Mouse (Mus musculus) T-helper 1 cell (primary cell): ENCODE data around the gene Ifit2.

Source experiments
- in situ Hi-C: fragments of 300-600 bp; cut with MboI, MseI; formaldehyde crosslinking; loops from one replicate; pipeline ENCODE4 v1.15.1; 2025; ENCODE audit warnings: high pct_unique_total_duplicates

Ifit2 gene

DNA sequence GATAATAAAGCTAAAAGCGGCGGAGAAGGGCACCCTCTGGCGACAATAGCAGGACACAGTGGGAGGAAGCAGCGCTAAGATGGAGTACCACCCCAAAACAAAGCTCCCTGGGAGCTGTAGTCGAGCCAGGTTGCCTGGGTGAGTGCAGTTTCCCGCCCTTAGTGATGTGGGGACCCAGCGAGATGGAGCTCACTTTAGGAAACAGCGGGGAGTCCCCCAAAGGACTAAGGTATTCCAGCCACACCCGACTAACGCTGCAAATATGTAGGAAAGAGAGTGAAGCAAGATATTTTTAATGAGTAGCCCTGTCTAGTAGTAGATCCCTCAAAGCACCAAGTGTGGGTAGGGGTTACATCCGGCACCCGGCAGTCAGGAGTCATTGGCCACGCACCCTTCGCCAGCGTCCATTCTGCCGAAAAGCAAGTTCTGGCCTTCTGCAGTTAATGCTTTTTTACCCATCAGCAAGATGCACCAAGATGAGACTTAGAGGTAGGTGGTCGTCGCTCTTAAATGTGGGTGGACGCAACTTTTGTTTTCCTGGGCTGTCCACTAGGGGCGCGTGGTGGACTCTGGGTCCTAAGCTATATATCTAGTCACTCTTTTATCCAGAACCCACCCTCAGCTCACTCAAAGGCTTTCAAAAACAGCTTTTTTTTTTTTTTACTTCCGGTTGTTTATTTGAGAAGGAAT lies at the start of gene Ifit2:
Ifit2 (plus strand) TSS at position 161 of the 690 bp plus-strand sequence.
- in situ Hi-C loops: loop anchor here (5.0 kb wide), 1 partner anchor 87 kb away; no protein-coding TSS in a partner anchor

DNA sequence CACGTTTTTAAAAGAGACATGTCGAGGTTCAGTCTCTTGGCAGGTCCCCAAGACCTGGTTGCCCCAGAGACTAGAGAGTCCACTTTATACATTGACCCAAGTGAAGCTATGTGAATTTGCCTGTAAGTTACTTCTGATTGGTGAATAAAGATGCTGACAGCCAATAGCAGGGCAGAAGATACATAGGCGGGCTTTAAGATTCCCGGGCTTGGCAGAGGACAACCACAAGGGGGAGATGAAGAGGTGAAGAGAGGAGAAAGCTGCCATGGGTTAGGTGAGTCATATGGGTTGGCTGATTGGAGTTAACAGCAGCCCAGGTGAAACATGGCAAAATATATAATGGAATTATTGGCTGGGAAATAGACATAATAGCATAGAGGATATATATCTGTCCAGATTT lies 49.7 kb upstream of the Ifit2 start:
- in situ Hi-C loops: no loop called here

DNA sequence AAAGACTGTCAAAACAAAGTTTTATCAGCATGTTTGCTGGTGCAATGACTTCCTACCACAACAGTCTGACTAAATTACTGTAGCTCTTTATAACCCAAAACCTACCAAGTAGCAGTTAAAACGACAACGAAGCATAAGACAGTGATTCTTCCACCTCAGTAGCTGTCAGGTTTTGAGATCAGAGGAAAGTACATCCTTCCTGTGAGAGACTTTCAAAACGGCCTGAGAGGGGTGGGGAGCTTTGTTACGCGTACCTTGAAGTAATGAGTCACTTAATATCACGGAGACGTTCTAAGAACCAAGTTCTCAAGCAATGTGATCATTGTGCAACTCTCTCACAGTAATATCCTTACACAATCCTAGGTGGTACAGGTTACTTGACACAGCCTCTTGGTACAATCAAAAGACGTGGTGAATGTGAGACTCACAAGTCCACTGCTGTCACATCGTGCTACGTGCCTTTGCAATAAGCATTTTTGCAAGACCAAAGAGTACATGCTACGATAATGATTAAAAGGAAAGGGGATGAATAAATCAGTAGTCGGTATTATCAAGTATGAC lies 45.3 kb upstream of the Ifit2 start:
- in situ Hi-C loops: no loop called here

DNA sequence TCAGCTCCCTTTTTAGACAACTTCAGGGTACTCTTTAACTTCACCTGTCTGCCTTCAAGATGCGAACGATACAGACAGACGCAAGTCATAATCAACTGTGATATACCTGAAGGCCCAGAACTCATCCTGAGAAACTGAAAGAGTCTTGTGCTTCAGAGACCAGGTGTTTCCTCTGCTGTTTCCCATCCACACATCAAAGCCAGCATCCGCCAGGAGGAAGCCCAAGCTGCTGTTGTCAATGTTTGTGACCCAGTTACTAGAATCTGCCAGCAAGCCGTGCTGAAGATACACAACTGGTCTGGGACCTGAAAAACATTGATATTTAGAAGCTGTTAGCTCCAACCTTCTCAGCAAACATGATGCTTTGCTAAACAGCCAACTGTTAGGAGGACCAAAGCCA lies 39.8 kb upstream of the Ifit2 start:
- in situ Hi-C loops: no loop called here

DNA sequence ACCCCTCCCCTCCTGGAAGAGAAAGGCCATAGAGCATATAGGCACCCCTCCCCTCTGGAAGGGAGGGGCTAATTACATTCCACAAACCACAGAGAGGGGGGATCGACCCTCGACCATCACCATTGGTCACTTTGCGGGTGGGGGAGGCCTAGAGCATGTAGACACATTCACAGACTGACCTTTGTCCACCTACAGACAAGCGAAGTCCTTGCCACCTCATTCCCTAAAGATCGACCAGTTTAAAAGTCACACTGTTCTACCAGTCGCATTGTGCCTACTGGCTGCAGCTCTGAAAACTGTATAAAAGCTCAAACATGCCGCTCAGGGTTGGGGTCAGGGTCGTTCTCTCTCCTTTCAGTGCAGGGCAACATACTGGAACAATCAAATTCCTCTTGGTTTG lies 39.0 kb upstream of the Ifit2 start:
- in situ Hi-C loops: no loop called here

DNA sequence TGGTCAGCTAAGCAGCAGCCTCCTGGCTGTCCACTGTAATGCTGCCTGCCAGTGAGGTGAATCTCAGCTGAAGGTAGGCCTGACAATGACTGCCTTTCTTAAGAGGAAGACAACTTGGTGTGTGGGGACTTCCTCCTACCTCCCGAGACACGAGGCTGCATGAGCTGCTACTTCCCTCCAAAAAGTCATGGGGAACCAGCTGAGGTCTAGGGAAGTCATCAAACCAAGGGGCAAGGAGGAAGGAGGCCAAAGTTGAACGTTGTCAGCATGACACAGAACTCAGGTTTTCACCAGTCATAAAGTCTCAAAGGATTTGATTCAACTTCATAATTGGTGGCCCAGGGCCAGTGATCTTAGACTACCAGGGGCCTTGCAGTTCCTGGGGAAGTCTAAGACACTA lies 34.8 kb upstream of the Ifit2 start:
- in situ Hi-C loops: no loop called here

DNA sequence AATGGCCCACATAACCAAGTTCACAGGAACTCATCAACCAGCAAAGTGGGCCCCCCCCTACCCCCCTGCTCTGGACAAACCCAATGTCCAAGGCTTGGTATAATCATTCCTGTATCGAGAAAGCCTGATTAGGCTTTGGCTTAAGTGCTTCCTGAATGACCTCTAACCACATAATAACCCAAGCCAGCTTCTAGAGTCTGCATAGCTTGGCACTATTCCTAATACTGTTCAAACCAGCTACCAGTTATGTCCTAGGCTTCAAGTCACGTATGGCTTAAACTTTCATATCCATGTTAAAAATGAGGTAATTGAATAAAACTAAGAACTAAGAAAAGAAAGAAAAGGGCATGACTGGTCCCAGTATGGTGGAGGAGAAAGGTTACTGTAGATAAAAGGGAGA lies 34.1 kb upstream of the Ifit2 start:
- in situ Hi-C loops: no loop called here

DNA sequence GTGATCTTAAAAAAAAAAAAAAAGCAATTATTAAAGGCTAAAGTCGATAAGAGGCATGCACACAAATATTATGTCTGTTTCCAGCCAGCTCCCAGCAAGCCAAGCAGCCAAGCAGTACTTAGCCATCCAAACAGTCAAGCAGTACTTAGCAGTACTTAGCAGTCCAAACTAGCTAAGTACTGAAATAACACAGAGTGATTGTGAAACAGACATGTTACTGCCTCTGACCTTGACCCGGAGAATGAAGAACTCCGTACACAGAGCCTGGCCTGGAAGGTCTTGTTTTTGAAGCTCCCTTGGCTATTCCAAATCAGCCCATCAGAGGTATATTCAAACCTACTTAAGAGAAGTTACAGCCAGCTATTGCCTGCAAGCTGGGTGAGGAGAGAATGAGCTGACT lies 33.3 kb upstream of the Ifit2 start:
- in situ Hi-C loops: no loop called here

DNA sequence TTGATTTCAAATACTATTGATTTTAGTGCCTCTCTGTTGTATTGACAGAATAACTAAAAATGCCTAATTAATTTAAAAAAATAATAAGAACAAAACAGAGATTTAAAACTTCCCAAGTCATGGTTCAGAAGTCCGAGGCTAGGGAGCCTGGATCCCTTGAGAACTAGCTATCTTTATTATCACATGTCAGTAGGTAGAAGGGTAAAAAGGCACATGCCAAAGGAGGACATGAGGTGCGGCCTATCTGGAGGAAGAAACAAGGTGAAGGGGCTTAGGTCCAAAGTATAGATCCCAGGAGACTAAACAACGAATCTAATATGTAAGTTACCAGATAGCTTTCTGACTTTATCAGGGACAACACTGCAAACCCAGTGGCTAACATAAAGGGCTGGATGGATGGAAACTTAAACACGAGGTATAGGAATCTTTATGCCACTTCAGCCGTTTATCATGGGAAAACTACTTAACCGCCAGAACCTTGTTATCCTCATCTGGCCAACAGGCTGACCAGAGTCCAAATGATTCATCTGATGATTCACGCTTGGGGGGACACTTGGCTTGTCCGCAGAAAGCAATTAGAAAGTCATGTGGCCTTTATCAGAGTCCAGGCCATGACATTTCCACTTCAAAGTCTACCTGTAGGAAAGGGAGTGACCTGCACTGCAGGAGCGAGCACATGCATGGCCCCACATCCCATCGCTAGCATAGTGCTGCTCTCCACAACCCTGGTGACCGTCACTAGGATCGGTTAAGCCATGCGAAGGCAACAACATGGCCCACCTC lies 32.5 kb upstream of the Ifit2 start:
- in situ Hi-C loops: no loop called here

DNA sequence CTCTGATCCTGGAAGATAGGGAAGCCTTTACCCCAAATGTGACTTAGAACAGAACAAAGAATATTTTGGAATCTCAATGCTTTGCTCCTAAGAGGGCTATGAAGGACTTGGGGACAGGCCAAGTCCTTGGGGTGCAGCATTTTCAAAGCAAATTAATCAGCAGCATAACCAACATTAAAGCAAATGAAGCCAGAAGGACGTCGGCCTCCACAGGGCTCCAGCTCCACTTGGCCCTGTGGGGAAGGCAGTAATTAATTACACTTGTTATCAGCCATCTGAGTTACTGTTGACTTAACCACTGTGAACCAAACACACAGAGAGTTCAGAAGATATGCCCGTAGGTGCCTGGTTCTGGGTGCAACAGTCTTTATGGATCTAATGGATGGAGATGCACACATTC lies 31.7 kb upstream of the Ifit2 start:
- in situ Hi-C loops: no loop called here

DNA sequence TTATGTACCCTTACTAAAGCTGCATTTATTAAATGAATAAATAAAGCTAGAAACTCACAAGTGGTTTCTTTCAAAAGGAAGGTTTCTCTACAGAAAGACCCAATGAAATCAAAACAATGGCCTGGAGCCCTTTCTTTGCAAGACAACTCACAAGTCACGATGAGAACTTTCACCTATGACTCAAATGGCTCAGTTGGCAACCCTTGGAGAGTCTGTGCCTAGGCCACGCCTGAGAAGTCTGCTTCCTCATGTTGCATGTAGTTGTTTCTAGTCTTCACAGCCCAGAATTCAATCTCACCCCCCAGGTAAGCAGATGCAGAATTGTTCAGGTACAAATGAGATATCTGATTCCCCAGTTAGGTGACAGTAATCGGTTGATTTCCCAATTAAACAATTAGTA lies 30.8 kb upstream of the Ifit2 start:
- in situ Hi-C loops: no loop called here

DNA sequence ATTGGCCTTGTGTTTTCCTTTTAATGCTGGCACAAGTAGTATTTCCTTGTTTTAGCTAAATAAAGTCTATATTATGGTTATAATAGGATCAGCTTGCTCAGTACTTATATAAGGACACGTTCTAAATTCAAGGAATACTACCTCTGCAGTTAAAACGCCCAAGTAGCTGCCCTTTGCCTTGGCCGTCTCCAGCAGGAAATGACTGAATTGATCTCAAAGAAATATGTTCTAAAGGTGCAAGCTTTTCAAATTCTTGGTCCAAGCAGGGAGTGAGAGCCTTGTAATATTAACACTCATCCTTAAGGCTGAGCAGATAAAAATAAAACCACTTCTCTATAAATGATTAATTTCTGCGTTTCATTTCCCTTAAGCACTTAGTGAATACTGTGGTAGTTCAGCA lies 30.4 kb upstream of the Ifit2 start:
- in situ Hi-C loops: no loop called here

DNA sequence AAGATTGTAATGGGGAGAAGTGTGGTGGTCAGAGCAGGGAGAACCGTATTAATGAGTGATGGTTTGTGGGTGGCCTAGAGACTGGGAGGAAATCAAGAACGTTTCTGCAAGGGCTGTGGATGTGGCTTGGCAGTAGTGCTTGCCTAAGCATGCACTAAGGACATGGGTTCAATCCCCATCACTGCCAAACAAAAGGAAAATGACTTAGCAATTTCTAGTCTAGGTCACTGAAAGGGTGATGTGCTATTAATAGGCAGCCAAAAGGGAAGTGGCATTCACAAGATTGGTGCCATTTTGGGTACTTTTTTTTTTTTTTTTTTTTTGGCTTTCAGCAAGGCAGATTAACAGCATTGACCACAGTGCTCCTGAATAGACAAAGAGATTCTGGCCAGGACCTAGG lies 29.1 kb upstream of the Ifit2 start:
- in situ Hi-C loops: no loop called here

DNA sequence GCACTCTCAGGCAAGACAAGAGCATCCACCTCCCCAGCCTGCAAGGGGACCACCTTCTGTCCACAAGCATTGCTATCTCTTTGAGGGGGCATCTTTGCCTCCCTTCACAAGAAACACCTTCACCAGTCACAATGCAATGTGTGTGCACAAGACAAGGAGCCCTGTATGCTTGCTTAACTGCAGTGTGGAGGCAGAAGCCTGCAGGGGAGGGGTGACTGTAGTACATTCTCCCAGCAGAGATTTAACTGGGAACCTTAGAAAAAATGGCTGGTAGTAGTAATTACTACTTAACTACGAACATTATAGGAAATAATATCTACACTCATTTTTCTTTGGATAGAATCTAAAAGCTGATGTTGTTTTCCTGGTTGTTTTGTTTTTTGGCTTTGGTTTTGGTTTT lies 28.5 kb upstream of the Ifit2 start:
- in situ Hi-C loops: no loop called here

DNA sequence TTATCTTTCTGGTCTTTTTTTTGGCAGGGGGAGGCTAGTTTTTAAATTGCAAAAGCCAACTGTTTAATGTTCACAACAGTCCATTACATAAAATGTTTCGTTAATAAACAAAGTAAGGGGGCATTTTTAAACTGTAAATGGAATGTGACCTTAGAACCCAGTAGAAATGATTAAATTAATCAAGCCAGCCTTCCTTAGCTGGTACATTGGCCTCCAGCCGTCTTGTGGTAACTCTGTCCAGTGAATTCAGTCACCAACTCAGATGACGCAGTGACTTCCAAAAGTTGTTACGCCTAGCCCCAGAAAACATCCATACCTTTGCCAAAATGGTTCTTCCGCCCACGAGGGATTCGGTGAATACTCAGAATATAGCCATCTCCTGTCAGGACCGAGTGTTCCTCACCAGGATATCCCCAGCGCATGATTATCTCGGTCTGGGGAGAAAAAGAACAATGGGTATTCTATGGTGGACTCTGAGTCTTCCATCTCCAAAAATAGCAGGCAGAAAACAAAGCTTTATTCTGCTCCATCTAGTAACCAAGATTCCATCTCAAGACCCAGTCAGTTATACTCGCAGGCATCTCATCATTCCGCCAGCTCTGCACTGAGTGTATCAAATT lies 27.3 kb upstream of the Ifit2 start:
- in situ Hi-C loops: no loop called here

DNA sequence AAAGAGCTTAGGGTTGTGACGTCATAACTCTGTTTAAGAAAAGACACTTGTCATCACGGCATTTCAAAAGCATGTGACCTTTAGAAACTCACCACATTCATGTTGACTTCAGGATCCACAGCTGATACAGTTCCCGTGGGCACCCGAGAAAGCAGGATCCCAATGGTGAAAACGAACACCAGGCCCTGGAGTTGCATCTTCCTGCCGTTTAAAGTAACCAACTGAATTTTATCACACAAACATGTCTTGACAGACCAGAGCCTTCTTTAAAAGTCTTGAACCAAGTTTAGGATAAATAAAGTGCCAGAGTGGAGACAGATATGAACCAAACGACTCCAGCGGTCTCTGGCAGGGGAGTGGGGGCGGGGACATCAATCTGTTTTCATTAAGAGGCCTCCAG lies 25.8 kb upstream of the Ifit2 start:
- in situ Hi-C loops: no loop called here

DNA sequence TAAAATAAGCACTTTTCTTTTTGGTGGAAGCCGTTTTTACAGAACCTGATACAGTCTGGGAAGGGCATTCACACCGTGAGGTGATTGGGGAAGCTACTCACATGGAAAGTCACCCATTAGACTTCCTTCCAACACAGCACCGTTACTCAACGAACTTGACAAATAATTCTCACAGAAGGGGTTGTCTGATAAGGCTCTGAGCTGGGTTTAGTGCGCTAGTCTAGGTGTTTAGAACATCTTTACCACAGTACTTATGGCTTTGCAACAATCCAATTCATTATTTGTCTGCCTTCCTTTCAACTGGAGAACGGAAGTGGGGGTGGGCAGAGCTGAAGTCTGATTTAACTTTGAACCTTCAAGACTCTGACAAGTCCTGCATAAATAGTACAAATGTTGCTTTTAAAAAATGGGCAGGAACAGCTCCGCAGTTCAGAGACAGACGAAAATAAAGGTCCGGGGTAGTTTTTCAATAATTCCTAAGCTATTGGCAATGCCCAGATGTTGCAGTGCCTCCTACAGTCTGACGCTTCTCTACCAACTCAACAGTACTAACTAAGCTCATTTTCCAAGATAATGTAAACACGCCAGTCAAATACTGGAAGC lies 24.1 kb upstream of the Ifit2 start:
- in situ Hi-C loops: no loop called here

DNA sequence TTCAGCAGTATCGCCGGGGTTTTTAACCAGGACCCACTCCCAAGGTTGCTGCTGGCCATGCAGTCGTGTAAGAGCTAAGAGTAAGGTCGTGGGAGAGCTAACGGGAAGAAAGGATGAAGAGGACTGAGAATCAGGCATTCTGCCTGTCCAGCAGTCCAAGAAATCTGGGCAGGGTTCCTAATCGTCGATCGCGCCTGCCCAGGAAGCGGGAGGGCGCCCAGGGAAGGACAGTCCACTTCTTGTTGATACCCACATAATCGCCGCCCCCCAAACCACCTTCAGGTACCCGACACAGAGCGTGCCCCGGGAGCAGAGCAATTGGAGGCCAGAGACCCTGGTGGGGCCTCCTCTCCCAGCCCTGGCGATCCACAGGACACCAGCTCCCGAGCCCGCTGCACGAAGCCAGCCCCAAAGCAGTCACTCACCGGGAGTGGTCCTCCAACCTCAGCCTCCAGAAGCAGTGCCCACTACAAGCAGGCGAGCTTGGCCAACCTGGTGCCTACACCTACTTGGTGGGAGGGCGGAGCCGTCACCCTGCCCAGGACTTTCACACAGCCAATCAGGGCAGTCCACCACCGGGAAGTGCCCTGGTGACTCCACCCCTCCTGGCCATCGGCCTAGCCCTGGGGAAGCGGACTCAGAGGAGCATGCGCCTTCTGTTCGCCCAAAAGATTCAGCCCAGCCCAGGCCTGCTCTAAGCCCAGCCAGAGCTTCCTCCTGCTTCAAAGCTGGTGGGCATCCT lies 23.4 kb upstream of the Ifit2 start, which contains the start of gene Lipa:
Lipa (minus strand) TSS at position 534 of the 742 bp plus-strand sequence.
- in situ Hi-C loops: no loop called here

DNA sequence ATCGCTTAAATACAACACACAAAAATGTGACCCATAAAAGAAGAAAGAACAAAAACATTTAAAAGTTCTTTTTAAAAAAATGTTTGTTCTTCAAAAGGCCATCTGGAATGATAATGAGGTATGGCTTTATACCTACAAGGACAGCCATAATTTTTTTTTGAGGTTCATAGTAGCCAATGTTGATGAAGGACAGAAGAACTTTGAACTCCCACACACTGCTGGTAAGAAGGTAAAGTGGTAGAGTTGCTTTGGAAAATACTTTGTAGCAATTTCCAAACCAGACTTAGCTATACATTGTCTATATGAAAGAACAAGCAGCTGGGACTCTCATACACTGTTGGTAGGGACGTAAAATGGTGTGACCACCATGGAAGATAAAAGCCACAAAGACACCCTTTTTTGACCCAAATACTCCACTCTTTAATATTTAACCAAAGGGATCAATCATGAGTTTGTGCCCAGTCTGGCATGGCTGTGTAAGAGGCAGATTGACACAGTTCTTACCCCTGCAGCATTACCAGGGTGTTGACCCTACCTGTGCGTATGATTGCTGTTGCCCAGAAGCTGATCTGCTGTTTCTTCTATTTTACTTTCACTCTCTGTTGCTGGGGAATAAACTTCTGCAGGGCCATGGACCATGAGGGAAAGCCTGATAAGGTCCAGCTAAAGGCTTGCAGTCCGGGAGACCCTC lies 18.3 kb upstream of the Ifit2 start:
- in situ Hi-C loops: no loop called here

DNA sequence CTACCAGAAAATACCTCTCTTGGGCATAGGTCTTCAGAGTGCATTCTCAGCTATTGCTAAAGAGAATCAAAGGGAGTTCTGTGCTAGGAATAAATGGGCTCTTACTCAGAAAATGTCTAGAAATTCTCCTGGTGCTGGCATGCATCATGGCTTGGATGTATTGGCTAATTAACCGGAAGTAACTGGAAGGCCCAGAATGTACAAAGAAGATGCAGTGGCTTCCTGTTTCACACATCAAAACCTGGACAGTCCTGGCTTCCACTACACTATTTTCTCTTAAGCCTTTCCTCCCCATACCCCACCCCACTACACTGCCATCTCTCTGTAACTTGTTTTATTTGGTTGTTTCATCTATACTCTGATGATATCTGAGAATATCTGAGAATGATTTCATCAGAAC lies 11.1 kb upstream of the Ifit2 start:
- in situ Hi-C loops: no loop called here

DNA sequence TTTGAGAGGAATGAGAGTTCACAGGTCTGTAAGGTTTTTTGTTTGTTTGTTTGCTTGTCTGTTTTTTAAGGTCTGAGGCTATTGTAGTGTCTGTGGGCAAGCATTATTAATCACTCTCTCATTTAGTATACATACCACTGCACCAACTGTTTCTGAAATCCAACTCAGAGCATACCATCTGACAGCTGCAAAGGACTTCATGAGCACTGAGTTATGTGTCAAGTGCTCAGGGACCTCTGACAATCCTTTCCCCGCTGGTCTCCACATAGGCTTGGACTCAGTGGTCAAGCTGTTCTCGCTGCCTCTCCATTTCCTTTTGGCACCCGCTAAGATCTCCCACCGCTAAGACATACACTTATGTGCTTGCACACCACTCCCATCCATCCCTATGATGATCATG lies 4.3 kb upstream of the Ifit2 start:
- in situ Hi-C loops: loop anchor here (10.0 kb wide), 1 partner anchor 119 kb away; no protein-coding TSS in a partner anchor
